20 mouse cellular contexts compared by ENCODE assay signal in the genomic region with DNA sequence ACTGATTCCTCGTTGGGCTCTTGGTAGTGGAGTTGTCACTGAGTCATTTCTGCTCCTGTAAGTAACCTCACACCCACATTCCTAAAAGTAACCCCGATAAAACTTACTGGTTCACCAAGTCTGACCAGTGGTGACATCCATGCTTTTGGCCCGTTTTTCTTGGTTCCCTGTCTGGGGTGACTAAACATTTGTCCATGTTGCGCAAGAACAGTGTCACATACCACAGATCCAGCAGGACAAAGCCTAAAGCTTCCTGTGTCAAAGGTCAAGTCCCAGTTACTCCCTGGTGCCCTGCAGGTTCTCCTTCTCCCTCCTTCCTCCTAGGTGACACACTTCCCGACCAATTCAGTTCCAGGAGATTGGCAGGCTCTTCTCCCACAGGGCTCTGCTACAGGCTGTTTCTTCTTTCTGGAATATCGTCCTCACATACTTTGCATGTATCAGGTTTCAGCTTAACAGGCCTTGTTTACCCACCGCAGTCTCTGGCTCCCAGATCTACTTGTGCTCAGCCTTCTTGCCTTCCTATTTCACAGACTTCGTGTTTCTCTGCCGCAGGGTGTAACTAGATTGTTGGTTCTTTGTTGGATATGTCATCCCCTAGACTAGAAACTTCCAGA.
A peak's percentile ranks its signal among the peaks of the same experiment; 100 is the strongest.
DNase-seq lines count a peak whose midpoint lies in the region; ATAC-seq lines count a peak whose summit lies in the region.
"Had no signal": no experiment of that assay in that cellular context is flagged by ENCODE, and none has a peak within 500 bp of the region (broad histone marks: within the 10 kb centered on the region; RNA-seq: fewer than 3 reads in every experiment).

No protein-coding gene starts in this region.

- H3K36me3 ChIP-seq in kidney, embryonic 14.5 days (ENCODE audit: control insufficient read depth, insufficient read depth, low read length) = no peaks in the 10 kb centered on the region
- H3K36me3 ChIP-seq: embryonic facial prominence, embryonic 12.5 days; hindbrain, embryonic 15.5 days; limb, embryonic 15.5 days; neural tube, embryonic 12.5 days had no signal

- no peak overlapping the region for H3K4me3 ChIP-seq in kidney, embryonic 14.5 days (ENCODE audit: low read length)
- H3K4me3 ChIP-seq: embryonic facial prominence, embryonic 12.5 days; gastrocnemius, adult 2 months; hindbrain, embryonic 15.5 days; limb, embryonic 15.5 days; neural tube, embryonic 12.5 days had no signal

- H3K4me1 ChIP-seq in kidney, embryonic 14.5 days (ENCODE audit: control insufficient read depth, insufficient read depth, low read length) = 0 out of 2 replicates have a peak, but pooled peaks cover 3% of the 10 kb centered on the region
- H3K4me1 ChIP-seq: neural tube, embryonic 12.5 days had no signal

- peak; percentile 12 for DNase-seq in adrenal gland, postnatal 14 days
- no peak for DNase-seq in adrenal gland, adult 18-20 months (ENCODE audit: low spot score in 2 of 2)
- no peak for DNase-seq in kidney, adult 9 months
- peak; percentile 24 for DNase-seq in urinary bladder, postnatal 14 days (ENCODE audit: low spot score)
- DNase-seq in urinary bladder, postnatal 10 days (ENCODE audit: low spot score) = no peak
- peak; percentile 26 for DNase-seq in yolk sac, embryonic 10.5 days (ENCODE audit: low spot score)
- no peak for DNase-seq in c-Kit-positive CD71-positive TER-119-positive erythroid progenitor cells, embryonic 14.5 days (ENCODE audit: low spot score)
- DNase-seq: cerebellum, postnatal 10 days; gastrocnemius, adult 2 months; kidney, adult 11 months; spleen, adult 18-20 months; thymus, adult 2 months had no signal

- H3K27ac ChIP-seq in kidney, embryonic 14.5 days (ENCODE audit: low read depth, low read length) = no peak overlapping the region
- H3K27ac ChIP-seq: embryonic facial prominence, embryonic 12.5 days; gastrocnemius, adult 2 months; hindbrain, embryonic 15.5 days; limb, embryonic 15.5 days; neural tube, embryonic 12.5 days had no signal

- ATAC-seq in kidney, embryonic 14.5 days (ENCODE audit: low FRiP score, low TSS enrichment) = peak; percentile 57; the same call in 1 of the 2 replicates
- ATAC-seq: activated CD4-positive, CD25-positive, alpha-beta regulatory T cell, adult 4 months; forebrain, embryonic 16.5 days had no signal

- 42% methylated on average over 9 of the region's 9 CpGs for WGBS in kidney, embryonic 14.5 days

- H3K9ac ChIP-seq in kidney, embryonic 14.5 days (ENCODE audit: low read depth, low read length) = no peak overlapping the region
- H3K9ac ChIP-seq: embryonic facial prominence, embryonic 12.5 days; hindbrain, embryonic 15.5 days; limb, embryonic 15.5 days; neural tube, embryonic 12.5 days had no signal

- no peaks in the 10 kb centered on the region for H3K9me3 ChIP-seq in kidney, embryonic 14.5 days (ENCODE audit: control insufficient read depth, low read length)
- H3K9me3 ChIP-seq: embryonic facial prominence, embryonic 12.5 days; hindbrain, embryonic 15.5 days; limb, embryonic 15.5 days; neural tube, embryonic 12.5 days had no signal

- no peak overlapping the region for H3K4me2 ChIP-seq in kidney, embryonic 14.5 days (replicated peaks; ENCODE audit: low read depth, low read length)
- H3K4me2 ChIP-seq: embryonic facial prominence, embryonic 12.5 days; heart, embryonic 11.5 days; hindbrain, embryonic 15.5 days; limb, embryonic 15.5 days; neural tube, embryonic 12.5 days had no signal

- H3K27me3 ChIP-seq in kidney, embryonic 14.5 days (ENCODE audit: control insufficient read depth, insufficient read depth, low read length) = no peaks in the 10 kb centered on the region
- H3K27me3 ChIP-seq: embryonic facial prominence, embryonic 12.5 days; hindbrain, embryonic 15.5 days; limb, embryonic 15.5 days; neural tube, embryonic 12.5 days had no signal

Comparison
In these comparisons a context has a peak if more than half of its experiments do, and no peak if none do; other contexts are left out.
1. DNase-seq: peak in adrenal gland, postnatal 14 days (single experiment), urinary bladder, postnatal 14 days (single experiment) and yolk sac, embryonic 10.5 days (single experiment); none in adrenal gland, adult 18-20 months (0 of 2), kidney, adult 9 months (single experiment), urinary bladder, postnatal 10 days (single experiment) and c-Kit-positive CD71-positive TER-119-positive erythroid progenitor cells, embryonic 14.5 days (single experiment).